Mouse (Mus musculus) granulocyte monocyte progenitor cell, adult 5-6 weeks (primary cell): ENCODE data around the gene Hoxb3. TPM values are rescaled to one million over a fixed set of nuclear protein-coding genes. Genes with fewer than 3 reads are reported as not detected.

ENCODE experiments used
- ATAC-seq: replicated peaks from 2 replicates; pipeline ENCODE4 v1.8.0; 2016; ENCODE audit warnings: mild to moderate bottlenecking, moderate TSS enrichment, inconsistent platforms; ENCODE audit not compliant: poor library complexity, severe bottlenecking
- total RNA-seq, 2 experiments: library from RNA; stranded (forward) in 1 of 2; stranded (reverse) in 1 of 2; fragments of 200-712, 200-1000 nt in 1 of 2; fragments of >200 nt in 1 of 2; fragmentation: Nextera tagmentation in 1 of 2; gene quantifications; 2 replicates each; pipeline ENCODE4 v1.2.3; 2014 to 2017

Gene Hoxb3
- total RNA-seq, 2 experiments from 2014 or later, result 0.05 to 7.8 TPM

DNA sequence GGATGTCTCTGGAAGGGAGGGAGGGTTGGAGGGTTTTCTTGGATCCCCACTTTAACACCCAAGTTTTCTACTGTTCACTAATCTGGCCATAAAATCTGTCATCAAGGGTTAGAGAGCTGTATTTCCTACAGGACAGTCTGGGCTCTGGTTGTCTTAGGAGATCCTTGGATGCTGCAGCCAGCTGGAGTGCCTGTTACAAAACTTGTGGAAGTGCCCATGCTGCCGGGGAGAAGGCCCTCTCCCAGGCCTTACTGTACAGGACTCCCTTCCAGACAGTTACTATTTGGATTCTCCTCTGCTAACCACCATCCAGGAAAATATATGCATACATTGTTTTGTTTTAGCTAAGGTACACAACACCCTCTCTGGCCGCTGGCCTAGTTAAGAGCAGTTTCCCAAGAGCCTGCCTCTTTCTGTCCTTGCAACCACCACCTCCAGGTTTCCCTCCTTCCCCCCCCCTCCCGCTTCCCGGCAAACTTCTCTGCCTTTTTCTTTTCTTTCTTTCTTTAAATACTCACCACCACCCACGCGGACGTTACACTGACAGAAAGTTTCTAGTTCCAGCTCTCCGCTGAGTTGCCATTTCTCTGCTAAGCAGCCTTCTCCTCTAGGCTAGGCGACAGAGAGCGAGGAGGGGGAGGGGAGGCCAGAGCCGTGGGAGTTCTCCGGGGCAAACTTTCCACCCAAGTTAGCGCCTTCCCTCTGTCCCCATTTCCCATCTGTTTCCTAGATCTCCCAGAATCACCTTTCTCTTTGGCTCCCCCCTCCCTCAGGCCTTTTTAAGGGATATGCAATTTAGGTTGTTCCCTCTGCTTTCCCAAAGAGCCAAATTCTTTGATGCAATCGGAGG is 26.6 kb downstream of the Hoxb3 start:
- no peak for ATAC-seq

DNA sequence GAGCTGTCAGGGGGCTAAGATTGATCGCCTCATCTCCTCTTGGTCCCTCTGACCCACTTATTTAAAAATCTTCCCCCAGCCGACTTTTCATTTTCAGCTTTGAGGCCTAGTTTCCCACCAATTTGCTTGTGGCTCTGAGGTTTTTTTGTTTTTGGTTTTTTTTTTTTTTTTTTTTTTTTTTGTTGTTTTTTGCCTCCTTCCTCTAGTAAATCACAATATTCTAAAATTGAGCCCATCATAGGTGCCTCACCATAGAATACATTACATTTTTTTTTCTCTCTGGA is 27.2 kb downstream of the Hoxb3 start, which contains the start of gene Hoxb2:
Gene Hoxb2, plus strand, starts transcription at position 185 of the 284 bp plus-strand sequence.
- ATAC-seq, result no peak

DNA sequence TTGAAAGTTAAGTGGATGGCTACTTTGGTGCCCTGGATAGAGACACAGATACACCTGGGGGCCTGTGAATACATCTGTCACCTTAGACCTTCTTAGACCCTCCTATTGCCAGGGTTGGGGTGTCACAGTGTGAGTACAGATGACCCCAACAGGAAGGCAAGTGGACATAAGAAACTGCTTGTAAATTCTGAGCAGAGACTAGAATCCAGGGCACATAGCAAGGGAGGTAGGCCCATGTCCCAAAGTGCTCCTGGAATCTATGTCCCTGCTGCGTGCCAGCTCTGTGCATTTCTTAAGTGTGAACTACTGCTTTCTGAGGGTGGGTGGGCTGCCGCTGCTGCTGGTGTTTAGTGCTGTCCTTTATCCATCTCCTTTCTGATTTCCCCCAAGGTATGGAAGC is 27.7 kb downstream of the Hoxb3 start:
- no peak for ATAC-seq

DNA sequence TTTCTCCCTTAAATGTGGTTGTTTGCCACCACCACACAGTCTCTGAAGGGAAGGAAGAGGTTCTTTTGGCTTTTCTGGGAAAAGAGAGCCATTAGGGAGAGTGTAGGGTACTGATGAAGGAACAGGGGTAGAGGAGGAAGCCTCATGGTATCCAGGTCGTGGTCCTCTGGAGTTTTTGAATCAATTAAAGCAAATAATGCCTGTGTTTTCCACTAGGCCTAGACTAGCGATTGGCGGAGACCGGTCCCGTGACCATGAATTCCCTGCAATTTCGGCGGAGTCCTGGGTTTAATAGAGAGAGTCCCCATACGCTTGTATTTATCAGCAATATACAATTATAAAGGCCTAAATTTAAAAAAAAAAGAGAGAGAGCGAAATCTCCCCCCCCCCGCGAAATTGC is 28.2 kb downstream of the Hoxb3 start:
- ATAC-seq, result no peak

DNA sequence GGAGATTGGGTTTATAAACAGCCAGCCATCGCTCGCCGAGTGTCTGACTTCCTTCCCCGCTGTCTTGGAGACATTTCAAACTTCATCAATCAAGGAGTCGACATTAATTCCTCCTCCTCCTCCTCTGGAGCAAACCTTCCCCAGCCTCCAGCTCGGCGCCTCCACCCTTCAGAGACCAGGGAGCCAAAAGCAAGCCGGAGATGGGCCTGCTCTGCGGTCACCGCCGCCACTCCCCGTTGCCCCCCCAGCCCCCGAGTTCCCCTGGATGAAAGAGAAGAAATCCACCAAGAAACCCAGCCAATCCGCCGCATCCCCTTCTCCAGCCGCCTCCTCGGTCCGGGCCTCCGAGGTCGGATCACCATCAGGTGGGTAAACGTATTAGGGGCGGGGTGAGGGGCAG is 28.7 kb downstream of the Hoxb3 start:
- no peak for ATAC-seq

DNA sequence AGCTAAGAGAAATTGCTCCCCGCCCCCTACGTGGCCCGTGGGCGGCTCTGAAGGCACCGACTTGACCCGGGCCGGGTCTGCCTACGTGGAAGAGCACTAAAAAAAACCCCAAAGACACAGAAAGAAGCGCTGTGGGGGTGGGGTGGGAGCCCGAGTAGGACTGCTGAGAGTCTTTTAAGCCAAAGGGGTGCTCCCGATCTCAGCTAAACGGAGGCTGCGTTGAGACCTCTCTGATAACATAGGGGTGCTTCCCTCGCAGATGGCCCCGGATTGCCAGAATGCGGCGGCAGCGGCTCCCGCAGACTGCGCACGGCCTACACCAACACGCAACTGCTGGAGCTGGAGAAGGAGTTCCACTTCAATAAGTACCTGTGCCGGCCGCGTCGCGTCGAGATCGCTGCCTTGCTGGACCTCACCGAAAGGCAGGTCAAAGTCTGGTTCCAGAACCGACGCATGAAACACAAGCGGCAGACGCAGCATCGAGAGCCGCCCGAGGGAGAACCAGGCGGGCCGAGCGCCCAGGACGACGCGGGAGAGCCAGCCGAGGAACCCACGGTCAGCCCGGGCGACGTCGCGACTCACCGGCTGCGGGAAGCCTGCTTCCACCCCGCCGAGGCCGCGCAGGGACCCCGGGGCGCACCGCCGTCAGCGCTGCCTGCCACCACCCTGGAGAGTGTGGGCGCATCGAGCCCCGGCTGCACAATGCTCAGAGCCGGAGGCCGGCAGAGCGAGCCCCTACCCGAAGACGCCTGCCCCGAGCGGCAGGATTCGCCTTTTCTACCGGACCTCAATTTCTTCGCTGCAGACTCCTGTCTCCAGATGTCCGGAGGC is 29.8 kb downstream of the Hoxb3 start:
- ATAC-seq, result peak; percentile 48

DNA sequence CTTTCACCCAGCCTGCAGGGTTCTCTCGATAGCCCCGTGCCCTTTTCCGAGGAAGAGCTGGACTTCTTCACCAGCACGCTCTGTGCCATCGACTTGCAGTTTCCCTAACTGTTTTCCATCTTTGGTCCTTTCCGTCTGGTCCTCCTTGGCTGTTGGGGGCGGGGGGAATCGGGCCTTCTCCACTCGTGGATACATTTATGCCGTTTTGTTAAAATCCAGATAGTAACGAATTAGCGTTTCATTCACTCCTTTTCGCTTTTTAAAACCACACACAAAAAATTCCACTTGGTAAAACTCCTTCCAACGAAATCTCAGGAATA is 30.4 kb downstream of the Hoxb3 start:
- no peak for ATAC-seq

DNA sequence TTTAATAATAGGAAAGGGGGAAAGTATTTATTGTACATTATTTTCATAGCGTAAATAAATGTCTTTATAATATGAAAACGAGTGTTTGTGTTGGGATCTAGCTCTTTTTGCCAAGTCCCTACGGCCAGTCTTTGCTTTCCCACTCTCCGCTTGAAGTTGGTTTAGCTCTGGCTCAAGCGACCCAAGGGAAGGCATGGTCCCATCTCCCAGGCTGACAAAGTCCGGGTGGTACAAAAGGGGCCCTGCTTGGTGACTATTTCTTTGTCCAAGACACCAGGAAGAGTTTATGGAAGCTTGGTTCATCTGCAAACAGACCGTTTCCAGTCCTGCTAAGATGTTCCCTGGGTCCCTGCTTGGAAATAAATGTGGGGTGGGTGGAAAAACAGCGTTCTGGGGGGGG is 30.8 kb downstream of the Hoxb3 start:
- ATAC-seq, result no peak

DNA sequence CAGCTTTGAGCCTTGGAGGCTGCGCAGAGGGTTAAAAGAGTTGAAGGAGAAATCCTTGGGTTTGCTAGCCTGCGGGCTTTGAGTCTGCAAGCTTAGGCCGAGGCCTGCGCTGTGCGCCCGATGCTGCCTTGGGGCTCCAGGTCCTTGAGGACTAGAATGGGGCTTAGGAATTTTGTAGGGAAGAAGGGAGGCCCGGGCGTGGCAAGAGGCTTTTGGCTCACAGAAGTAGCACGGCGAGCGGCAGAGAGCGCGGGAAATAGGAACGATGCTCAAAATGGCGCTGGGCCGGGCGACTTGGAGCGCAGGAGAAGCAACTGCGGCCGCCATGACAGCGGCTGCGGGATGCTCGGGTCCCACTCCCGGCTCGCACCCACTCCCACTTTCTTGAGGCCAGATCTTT is 31.2 kb downstream of the Hoxb3 start:
- no peak for ATAC-seq

DNA sequence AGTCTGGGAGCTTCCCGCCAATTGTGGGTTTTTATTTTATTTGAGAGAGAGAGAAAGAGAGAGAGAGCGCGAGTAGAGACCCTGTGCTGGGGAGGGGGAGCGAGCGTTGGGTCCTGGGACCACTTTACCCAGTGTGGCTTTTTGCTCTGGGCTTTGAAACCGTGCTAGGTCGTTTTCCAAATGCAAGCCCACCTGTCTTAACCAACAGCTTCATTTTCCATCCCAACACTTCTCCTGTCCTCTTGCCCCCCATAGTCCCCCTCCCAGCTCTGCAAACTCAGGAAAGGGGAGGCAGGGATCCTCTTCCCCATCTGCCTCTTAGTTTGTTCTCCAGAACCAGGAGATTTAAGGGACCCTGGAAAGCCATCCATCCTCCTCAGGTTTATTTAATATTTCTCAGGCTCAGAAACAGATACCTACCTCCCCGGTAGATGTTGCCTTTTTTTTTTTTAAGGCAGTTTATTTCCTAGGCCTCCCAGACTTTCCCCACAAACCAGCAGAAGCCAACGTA is 31.7 kb downstream of the Hoxb3 start:
- no peak for ATAC-seq

DNA sequence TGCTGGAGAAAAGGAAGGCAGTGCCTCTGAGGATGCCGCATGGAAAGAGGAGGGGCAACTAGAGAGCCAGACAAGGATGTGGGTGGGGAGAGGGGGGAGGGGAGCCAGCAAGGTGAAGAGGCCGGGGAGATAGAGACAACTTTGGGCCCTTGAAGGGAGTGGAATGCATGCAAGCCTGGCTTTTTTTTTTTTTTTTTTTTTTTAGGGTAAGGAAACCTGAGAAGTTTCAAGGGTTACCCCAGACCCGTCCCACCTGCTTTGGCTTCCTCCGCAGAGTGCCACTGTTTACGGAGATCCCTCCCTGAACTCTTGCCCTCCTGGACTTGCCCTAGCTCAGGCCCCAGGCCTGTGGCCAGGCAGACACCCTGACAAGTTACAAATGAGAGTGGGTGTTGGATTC is 40.7 kb downstream of the Hoxb3 start:
- ATAC-seq, result no peak

DNA sequence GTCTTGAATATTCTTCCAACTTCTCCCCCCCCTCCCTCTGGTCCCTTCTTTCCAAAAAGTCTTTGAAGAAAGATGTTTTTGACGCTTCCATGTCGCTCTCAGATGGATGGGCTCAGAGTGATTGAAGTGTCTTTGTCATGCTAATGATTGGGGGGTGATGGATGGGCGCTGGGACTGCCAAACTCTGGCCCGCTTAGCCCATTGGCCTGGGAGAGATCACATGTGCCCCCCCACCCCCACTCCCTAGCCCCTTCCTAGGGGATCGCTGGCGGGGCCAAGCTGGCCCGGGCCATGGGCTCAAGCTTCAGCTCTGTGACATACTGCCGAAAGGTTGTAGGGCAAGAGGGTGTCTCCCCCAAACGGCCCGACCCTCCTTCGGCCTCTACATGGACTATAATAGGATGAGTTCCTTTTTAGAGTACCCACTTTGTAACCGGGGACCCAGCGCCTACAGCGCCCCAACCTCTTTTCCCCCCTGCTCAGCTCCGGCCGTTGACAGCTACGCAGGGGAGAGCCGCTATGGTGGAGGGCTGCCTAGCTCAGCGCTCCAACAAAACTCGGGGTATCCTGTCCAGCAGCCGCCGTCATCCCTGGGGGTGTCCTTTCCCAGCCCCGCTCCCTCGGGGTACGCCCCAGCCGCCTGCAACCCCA is 42.4 kb downstream of the Hoxb3 start, which contains the start of gene Hoxb1:
Gene Hoxb1, plus strand, starts transcription at position 312 of the 651 bp plus-strand sequence.
- ATAC-seq, result no peak

DNA sequence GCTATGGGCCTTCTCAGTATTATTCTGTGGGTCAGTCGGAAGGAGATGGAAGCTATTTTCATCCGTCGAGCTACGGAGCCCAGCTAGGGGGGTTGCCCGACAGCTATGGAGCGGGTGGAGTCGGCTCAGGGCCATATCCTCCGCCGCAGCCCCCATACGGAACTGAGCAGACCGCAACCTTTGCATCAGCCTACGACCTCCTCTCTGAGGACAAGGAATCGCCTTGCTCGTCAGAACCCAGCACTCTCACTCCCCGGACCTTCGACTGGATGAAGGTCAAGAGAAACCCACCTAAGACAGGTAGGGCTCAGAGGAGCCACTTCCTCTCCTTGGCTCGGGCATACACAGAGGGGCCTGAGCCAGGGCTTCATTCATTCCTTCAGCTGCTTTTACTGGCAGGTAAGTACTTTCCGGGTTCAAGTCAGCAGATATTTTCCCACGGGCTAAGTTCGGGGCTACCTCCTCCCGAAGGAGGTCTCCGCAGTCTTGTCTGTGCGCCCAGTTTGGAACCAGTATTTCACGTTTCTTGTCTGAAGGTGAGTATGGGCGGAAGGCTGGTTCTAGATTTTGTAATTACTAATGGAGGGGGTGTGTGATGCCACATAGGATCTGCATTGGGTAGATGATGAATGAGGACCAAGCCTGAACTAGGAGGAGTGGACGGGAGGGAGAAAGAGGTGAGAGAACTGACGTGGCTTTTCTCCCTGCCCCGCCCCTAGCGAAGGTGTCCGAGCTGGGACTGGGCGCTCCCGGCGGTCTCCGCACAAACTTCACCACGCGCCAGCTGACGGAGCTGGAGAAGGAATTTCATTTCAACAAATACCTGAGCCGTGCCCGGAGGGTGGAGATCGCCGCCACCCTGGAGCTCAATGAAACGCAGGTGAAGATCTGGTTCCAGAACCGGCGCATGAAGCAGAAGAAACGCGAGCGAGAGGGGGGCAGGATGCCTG is 43.2 kb downstream of the Hoxb3 start:
- ATAC-seq, result peak; percentile 87

DNA sequence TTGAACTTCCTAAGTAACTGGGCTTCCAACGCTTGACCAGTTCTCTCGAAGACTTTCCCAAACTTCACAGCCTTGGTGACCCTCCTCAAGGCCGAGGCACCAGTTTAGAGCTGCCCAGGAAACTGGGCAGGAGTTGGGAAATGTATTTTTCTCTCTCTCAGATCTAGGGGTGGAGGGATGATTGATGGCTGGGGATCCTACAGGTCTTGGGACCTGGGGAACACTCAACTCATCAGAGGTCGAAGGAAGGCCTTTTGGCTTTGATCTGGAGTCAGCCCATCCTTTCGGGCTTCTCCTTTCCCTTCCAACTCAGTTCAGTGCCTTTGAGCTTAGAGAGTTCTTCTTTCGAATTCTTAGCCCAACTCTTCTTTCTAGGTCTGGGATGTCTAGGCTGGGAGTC is 44.0 kb downstream of the Hoxb3 start:
- ATAC-seq, result no peak

DNA sequence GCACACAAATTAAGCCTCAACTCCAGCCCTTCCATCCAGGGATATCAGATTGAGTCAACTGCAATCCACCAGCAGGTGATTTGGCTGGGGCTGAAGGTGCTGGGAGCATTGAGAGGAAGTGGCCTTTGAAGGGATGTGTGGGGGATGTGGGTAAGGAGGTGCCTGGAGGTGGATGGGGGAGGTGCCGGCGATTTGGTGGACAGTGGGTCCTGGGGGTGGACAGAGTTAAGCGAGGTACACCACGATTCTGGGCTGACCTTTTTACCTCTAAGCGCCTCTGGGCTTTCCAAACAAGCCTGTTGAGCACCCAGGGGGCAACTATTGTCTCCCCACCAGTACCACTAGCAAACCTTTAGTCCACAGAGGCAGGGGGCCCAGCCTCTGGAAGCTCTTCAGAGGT is 45.6 kb downstream of the Hoxb3 start:
- ATAC-seq, result no peak

DNA sequence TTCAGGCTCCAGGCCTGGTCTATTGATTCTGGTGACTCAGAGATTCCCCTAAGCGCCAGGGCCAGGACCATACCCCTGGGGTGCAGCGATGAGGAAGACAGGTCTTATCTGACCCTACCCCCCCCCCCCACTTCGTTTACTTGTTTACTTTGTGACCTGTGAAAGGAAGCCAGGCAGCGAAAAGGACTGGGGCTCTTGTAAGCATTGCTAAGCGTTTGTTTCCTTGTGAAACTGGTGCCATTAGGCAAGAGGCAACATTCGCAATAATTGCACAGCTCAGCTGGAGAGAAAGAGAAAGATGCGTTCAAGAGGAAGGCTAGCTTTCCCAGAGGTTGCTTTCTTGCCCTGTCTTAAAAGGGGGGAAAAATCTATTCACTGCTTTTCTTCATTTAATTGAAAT is 46.0 kb downstream of the Hoxb3 start:
- ATAC-seq, result no peak

DNA sequence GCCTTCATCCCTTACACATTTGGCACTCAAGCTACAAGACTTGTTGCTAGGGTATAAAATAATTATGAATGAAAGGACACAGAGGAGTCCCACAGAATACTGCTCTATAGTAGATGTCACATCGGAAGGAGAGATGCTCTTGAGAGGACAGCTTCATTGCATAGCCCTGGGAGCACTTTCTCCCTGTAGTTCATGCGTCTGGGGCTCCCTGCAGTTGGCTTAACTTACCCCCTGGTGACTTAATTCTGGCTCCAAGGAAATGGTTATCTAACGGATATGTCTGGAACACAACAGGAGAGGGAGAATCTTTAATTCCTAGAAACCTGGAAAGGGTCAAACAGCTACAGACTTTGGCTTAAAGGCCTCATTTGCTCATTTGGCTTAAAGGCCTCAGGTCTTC is 48.6 kb downstream of the Hoxb3 start:
- no peak for ATAC-seq

DNA sequence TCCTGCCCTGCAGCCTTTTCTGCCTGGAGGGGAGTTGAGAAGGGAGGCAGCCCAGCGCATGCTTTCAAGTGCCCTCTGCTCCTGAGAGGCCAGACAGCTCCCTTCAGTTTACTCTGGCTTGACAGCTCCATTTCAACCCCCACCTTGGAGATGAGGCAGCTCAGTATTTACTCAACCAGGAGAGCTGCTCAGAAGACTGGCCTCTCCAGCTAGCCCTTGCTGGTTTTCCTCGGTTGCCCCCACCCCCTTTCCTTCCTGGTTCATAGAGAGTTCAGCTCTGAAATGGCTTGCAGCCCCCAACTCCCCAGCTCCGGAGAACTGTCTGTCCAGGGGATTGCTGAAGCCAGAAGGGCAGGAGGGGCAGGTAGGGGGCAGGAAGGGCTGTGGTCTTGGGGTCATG is 49.4 kb downstream of the Hoxb3 start:
- ATAC-seq, result no peak

DNA sequence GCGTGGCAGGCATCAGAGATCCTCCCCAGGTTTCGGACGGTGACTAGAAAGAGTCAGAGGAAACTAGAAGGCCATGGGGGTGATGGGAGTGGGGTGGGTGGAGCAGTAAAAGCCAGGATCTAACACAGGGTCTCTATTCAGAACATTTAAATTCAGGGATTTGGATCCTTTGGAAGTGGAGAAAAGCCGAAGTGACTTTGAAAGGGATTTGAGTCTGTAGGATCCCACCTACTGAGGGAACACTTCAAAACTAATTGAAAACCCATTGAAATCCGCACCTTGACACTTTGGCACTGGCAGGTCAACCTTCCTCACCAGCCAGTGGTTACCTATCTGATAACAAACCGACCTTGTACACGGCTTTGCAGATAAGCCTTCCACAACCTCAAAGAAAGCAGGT is 51.7 kb downstream of the Hoxb3 start:
- no peak for ATAC-seq

DNA sequence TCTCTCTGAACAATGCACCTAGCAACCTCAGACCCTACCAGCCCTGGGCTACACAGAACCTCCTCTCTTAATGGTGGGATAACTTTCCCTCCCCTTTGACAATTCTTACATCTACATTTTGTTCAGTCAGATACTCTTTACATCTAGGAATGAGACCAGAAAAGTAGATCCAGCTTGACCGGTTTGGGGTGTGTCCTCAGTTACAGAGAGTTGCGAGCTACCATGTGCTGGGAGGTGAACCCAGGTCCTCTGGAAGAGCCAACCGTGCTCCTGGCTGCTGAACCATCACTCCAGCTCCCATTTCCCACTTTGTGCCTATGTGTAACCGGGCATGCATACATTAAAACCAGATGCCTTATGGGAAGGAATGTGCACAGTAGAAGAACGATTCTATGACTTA is 60.3 kb downstream of the Hoxb3 start:
- no peak for ATAC-seq
